Mouse (Mus musculus) CH12.LX (cell line): ENCODE measurements around the gene Tmem259. TPM values are rescaled to one million over a fixed set of nuclear protein-coding genes. Genes with fewer than 3 reads are reported as not detected.

Experiments
- DNase-seq: peaks from one replicate; pipeline ENCODE4 v3.0.0-alpha.2; 2013; ENCODE audit errors: extremely low read depth
- H3K27ac ChIP-seq: 2 replicates; pipeline ENCODE4 v1.5.1; 2012; ENCODE audit warnings: low read depth, mild to moderate bottlenecking, control low read depth, moderate library complexity; ENCODE audit not compliant: insufficient read depth
- H3K27me3 ChIP-seq: replicated peaks from 2 replicates; pipeline ENCODE3; 2012; ENCODE audit warnings: inconsistent platforms
- H3K36me3 ChIP-seq, 2 experiments: replicated peaks in 1 of 2; 2 replicates each; pipeline versions ENCODE3 to v1.6.1; 2012; ENCODE audit warnings: inconsistent platforms in 1 of 2, low read length in 1 of 2, mild to moderate bottlenecking in 1 of 2, mixed read lengths in 1 of 2, moderate library complexity in 1 of 2; ENCODE audit not compliant: control insufficient read depth in 1 of 2, insufficient read depth in 1 of 2
- H3K4me1 ChIP-seq, 2 experiments: 2 replicates each; pipeline ENCODE4 v1.6.1; 2012; ENCODE audit warnings: inconsistent platforms in 1 of 2, moderate library complexity in 1 of 2; ENCODE audit not compliant: insufficient read depth in 2 of 2, control insufficient read depth in 1 of 2
- H3K4me2 ChIP-seq: 2 replicates; pipeline ENCODE4 v1.6.1; 2012; ENCODE audit warnings: low read depth, mild to moderate bottlenecking, control low read depth; ENCODE audit not compliant: poor library complexity, insufficient read depth, severe bottlenecking
- H3K4me3 ChIP-seq, 3 experiments: fragments of 150-350 bp in 1 of 3; sonication (generic) in 1 of 3; replicated peaks in 1 of 3; 2 replicates each; pipeline versions ENCODE3 to v1.5.1; 2011 to 2012; ENCODE audit warnings: low read depth in 2 of 3, low read length in 2 of 3, mild to moderate bottlenecking in 2 of 3, moderate library complexity in 2 of 3, control low read depth in 1 of 3, improper control_type of control experiment in 1 of 3, inconsistent platforms in 1 of 3, mixed read lengths in 1 of 3; ENCODE audit not compliant: poor library complexity in 1 of 3
- H3K79me2 ChIP-seq: replicated peaks from 2 replicates; pipeline ENCODE4 v1.6.1; 2012; ENCODE audit warnings: mild to moderate bottlenecking, moderate library complexity; ENCODE audit not compliant: control insufficient read depth, poor library complexity, insufficient read depth, severe bottlenecking; ENCODE audit errors: extremely low read depth
- H3K9ac ChIP-seq: 2 replicates; pipeline ENCODE4 v1.6.1; 2012; ENCODE audit warnings: low read depth, mild to moderate bottlenecking, control low read depth, moderate library complexity; ENCODE audit not compliant: insufficient read depth
- H3K9me3 ChIP-seq: replicated peaks from 2 replicates; pipeline ENCODE3; 2012; ENCODE audit warnings: low read length, inconsistent platforms, mixed read lengths
- CHD1 ChIP-seq: IDR thresholded peaks from 2 replicates; pipeline ENCODE4 v1.6.1; 2012; ENCODE audit warnings: low read depth, low read length, improper control_type of control experiment, inconsistent platforms
- CHD2 ChIP-seq: IDR thresholded peaks from 2 replicates; pipeline ENCODE4 v1.6.1; 2011; ENCODE audit warnings: low read length, improper control_type of control experiment
- CTCF ChIP-seq, 2 experiments: IDR thresholded peaks in 1 of 2; conservative IDR thresholded peaks in 1 of 2; 2 replicates each; pipeline ENCODE4 v1.5.1; 2011 to 2012; ENCODE audit warnings: low read depth in 2 of 2, low read length in 2 of 2, improper control_type of control experiment in 1 of 2, inconsistent platforms in 1 of 2, mild to moderate bottlenecking in 1 of 2, moderate library complexity in 1 of 2
- E2F4 ChIP-seq: IDR thresholded peaks from 2 replicates; pipeline ENCODE4 v1.6.1; 2011; ENCODE audit warnings: low read depth, low read length, improper control_type of control experiment; ENCODE audit not compliant: insufficient replicate concordance
- ELF1 ChIP-seq: IDR thresholded peaks from 2 replicates; pipeline ENCODE4 v1.6.1; 2014; ENCODE audit warnings: low read depth, mild to moderate bottlenecking, inconsistent platforms, low read length, improper control_type of control experiment
- ETS1 ChIP-seq: conservative IDR thresholded peaks from 2 replicates; pipeline ENCODE4 v1.6.1; 2012; ENCODE audit warnings: low read depth, mild to moderate bottlenecking, inconsistent platforms, low read length, improper control_type of control experiment, moderate library complexity
- GABPA ChIP-seq: IDR thresholded peaks from 2 replicates; pipeline ENCODE4 v1.6.1; 2012; ENCODE audit warnings: low read depth, low read length, improper control_type of control experiment, inconsistent platforms; ENCODE audit not compliant: insufficient replicate concordance
- HCFC1 ChIP-seq: IDR thresholded peaks from 2 replicates; pipeline ENCODE4 v1.6.1; 2012; ENCODE audit warnings: low read depth, mild to moderate bottlenecking, inconsistent platforms, low read length, improper control_type of control experiment
- IRF4 ChIP-seq: IDR thresholded peaks from 2 replicates; pipeline ENCODE4 v1.6.1; 2014; ENCODE audit warnings: low read depth, mild to moderate bottlenecking, inconsistent platforms, low read length, improper control_type of control experiment
- JUND ChIP-seq: conservative IDR thresholded peaks from 2 replicates; pipeline ENCODE4 v1.6.1; 2011; ENCODE audit warnings: low read depth, low read length, improper control_type of control experiment
- MAFK ChIP-seq: IDR thresholded peaks from 2 replicates; pipeline ENCODE4 v1.6.1; 2011; ENCODE audit warnings: low read length, improper control_type of control experiment; ENCODE audit not compliant: insufficient replicate concordance
- MAX ChIP-seq: IDR thresholded peaks from 2 replicates; pipeline ENCODE4 v1.6.1; 2011; ENCODE audit warnings: low read length, improper control_type of control experiment
- MAZ ChIP-seq: IDR thresholded peaks from 2 replicates; pipeline ENCODE4 v1.6.1; 2012; ENCODE audit warnings: low read depth, mild to moderate bottlenecking, inconsistent platforms, low read length, improper control_type of control experiment, moderate library complexity
- NRF1 ChIP-seq: IDR thresholded peaks from 2 replicates; pipeline ENCODE4 v1.6.1; 2014; ENCODE audit warnings: low read depth, mild to moderate bottlenecking, inconsistent platforms, low read length, improper control_type of control experiment, moderate library complexity
- PAX5 ChIP-seq: IDR thresholded peaks from 2 replicates; pipeline ENCODE4 v1.6.1; 2012; ENCODE audit warnings: low read length, inconsistent platforms, mixed read lengths
- POLR2A ChIP-seq: IDR thresholded peaks from 2 replicates; pipeline ENCODE4 v1.6.1; 2011; ENCODE audit warnings: low read depth, mild to moderate bottlenecking, improper control_type of control experiment, low read length
- POLR2AphosphoS2 ChIP-seq: IDR thresholded peaks from 2 replicates; pipeline ENCODE4 v1.6.1; 2011; ENCODE audit warnings: low read depth, low read length, improper control_type of control experiment
- SIN3A ChIP-seq: IDR thresholded peaks from 2 replicates; pipeline ENCODE4 v1.6.1; 2012; ENCODE audit warnings: low read length, improper control_type of control experiment, inconsistent platforms
- TBP ChIP-seq: conservative IDR thresholded peaks from 2 replicates; pipeline ENCODE4 v1.6.1; 2011; ENCODE audit warnings: low read depth, low read length, improper control_type of control experiment
- TCF12 ChIP-seq: IDR thresholded peaks from 2 replicates; pipeline ENCODE4 v1.6.1; 2014; ENCODE audit warnings: low read depth, mild to moderate bottlenecking, inconsistent platforms, low read length, improper control_type of control experiment
- UBTF ChIP-seq: IDR thresholded peaks from 2 replicates; pipeline ENCODE4 v1.6.1; 2012; ENCODE audit warnings: low read depth, mild to moderate bottlenecking, inconsistent platforms, low read length, improper control_type of control experiment, moderate library complexity
- USF1 ChIP-seq: IDR thresholded peaks from 2 replicates; pipeline ENCODE4 v1.6.1; 2014; ENCODE audit warnings: low read depth, mild to moderate bottlenecking, inconsistent platforms, low read length, improper control_type of control experiment
- ZC3H11A ChIP-seq: IDR thresholded peaks from 2 replicates; pipeline ENCODE4 v1.6.1; 2012; ENCODE audit warnings: low read depth, mild to moderate bottlenecking, inconsistent platforms, low read length, improper control_type of control experiment
- ZKSCAN1 ChIP-seq: IDR thresholded peaks from 2 replicates; pipeline ENCODE4 v1.6.1; 2012; ENCODE audit warnings: low read depth, inconsistent platforms, low read length, improper control_type of control experiment, borderline replicate concordance
- dilution Hi-C: fragments of 300-500 bp; cut with MboI; formaldehyde crosslinking; loops from 2 replicates; pipeline ENCODE4 v1.14.3; 2020; ENCODE audit warnings: low sequenced_read_pairs; ENCODE audit not compliant: extremely low pct_unique_long_range_greater_than_20kb, extremely low pct_ligation_motif_present
- in situ Hi-C: fragments of 300-500 bp; cut with MboI; formaldehyde crosslinking; loops from 3 replicates; pipeline ENCODE4 v1.14.3; 2019; ENCODE audit warnings: low sequenced_read_pairs, low pct_ligation_motif_present, low pct_unique_long_range_greater_than_20kb, mixed read lengths
- polyA plus RNA-seq: library from polyadenylated mRNA; unstranded; fragments of >175 nt; gene quantifications from 2 replicates; pipeline ENCODE4 v1.2.1, GENCODE M21; 2012; ENCODE audit warnings: low read depth; ENCODE audit not compliant: insufficient read length
- total RNA-seq, 2 experiments: library from RNA; depleted of rRNA; stranded (reverse); fragments of 300-350 nt in 1 of 2; fragments of >200 nt in 1 of 2; gene quantifications; 2 replicates each; pipeline ENCODE4 v1.2.3; 2012 to 2014

Gene Tmem259
- total and polyA plus RNA-seq, 3 experiments = 50.1 to 84.2 (median 71.7) TPM

DNA sequence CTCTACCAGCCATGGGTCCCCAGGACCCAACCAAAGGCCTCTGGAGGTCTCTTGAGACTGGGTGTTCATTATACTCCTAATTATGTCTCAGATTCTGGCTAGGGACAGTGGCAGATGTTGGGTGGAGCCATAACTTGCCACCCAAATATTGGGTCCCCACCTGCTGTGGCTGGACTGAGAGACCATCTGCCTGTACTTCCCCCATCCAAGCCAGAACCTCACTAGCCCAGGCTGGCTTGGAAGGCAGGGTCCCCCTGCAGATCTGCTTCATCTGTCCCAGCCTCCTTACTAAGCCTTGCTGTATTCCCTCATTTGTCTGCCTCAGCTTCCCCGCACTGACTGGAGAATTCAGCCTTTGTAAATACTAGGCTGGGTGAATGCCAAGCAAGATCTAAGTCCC lies 15.9 kb downstream of the Tmem259 start:
- TF ChIP-seq POLR2A (0 out of 2 replicates have a peak, but pooled peaks have one; percentile 32), CTCF (conservative IDR thresholded peaks at IDR 0.05 in 1 of 2, IDR thresholded peaks at IDR 0.05 in 1 of 2; ENCODE audit: low read depth in 2 of 2, low read length in 2 of 2) (no peak)
- in situ Hi-C loops = no loop called here
- no peaks in the 10 kb centered on the region for H3K4me1 ChIP-seq
- H3K4me3 ChIP-seq = no peak overlapping the region
- no peak overlapping the region for H3K27ac ChIP-seq
- no peak overlapping the region for H3K9ac ChIP-seq
- dilution Hi-C loops = no loop called here
- no peaks in the 10 kb centered on the region for H3K9me3 ChIP-seq
- no peaks in the 10 kb centered on the region for H3K27me3 ChIP-seq
- DNase-seq = no peak
- H3K4me2 ChIP-seq = no peak overlapping the region
- H3K36me3 ChIP-seq = peaks cover 65 to 92% of the 10 kb centered on the region in 2 experiments
- no peaks in the 10 kb centered on the region for H3K79me2 ChIP-seq

DNA sequence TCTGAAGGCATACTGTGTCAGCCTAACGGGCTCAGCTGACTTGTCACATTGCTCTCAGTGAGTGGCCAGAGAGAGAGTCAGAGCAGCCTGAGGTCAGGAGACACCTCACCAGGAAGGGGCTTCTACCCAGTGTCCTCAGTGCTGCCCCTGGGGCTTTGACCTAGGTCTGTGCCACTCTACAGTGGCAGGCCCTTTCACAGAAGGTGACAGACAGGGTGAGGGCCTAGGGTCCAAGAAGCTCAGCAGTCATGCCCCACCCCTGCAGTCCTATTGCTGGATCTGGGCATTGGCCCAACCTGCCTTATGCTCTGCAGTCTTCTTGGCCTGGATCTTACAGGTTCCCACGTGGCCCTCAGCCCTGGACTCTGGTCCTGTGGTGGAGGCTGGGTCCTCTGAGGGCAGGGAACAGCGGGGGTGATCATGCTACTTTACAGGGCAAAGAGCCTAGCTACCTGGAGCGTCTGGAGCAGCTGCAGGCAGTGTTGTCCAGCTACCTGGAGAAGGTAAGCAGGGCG lies 17.2 kb downstream of the Tmem259 start:
- H3K4me2 ChIP-seq = no peak overlapping the region
- H3K4me3 ChIP-seq = no peak overlapping the region
- peaks cover 71 to 95% of the 10 kb centered on the region in 2 experiments for H3K36me3 ChIP-seq
- no peak for DNase-seq
- H3K79me2 ChIP-seq = peaks cover 5% of the 10 kb centered on the region
- in situ Hi-C loops = no loop called here
- TF ChIP-seq IRF4 (no peak), CHD2 (no peak), CHD1 (no peak), ELF1 (no peak), HCFC1 (no peak)
- no peaks in the 10 kb centered on the region for H3K9me3 ChIP-seq
- H3K9ac ChIP-seq = no peak overlapping the region
- H3K27ac ChIP-seq = no peak overlapping the region
- no peaks in the 10 kb centered on the region for H3K27me3 ChIP-seq
- peaks cover 0 to 6% of the 10 kb centered on the region in 2 experiments; a peak in 1 of 4 replicates for H3K4me1 ChIP-seq
- dilution Hi-C loops = no loop called here

DNA sequence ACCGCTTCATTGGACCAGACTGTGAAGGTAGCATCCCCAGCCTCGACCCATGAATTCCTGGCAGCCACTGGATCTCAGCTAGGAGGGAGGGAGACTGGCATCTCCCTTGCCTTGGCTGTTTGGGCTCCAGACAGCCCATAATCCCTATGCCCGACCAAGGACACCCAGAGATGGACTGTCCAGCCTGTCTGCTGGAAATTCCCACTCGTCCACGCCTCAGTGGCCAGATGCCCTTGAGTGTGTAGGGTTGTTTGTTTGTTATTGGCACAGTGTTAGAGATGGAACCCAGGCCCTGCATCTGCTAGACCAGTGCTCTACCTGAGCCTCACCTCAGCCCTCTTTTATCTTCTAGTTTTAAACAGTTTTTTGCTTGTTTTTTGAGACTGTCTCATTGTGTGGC lies 18.8 kb downstream of the Tmem259 start:
- DNase-seq = no peak
- no peak overlapping the region for H3K27ac ChIP-seq
- dilution Hi-C loops (no loop called here), in situ Hi-C loops (no loop called here)
- H3K9ac ChIP-seq = no peak overlapping the region
- no peak overlapping the region for H3K4me3 ChIP-seq
- no peak overlapping the region for H3K4me2 ChIP-seq
- no peaks in the 10 kb centered on the region for H3K9me3 ChIP-seq
- no peak for TF ChIP-seq E2F4
- TF ChIP-seq PAX5 = no peak
- no peak for TF ChIP-seq ZKSCAN1
- no peak for TF ChIP-seq MAFK
- TF ChIP-seq ETS1 = no peak
- TF ChIP-seq JUND = no peak
- TF ChIP-seq ELF1 = no peak
- TF ChIP-seq IRF4 = no peak
- TF ChIP-seq TCF12 = no peak
- no peak for TF ChIP-seq TBP
- TF ChIP-seq MAX = no peak
- no peak for TF ChIP-seq GABPA
- no peak for TF ChIP-seq POLR2A
- TF ChIP-seq USF1 = no peak
- TF ChIP-seq MAZ = no peak
- TF ChIP-seq SIN3A = no peak
- no peak for TF ChIP-seq ZC3H11A
- no peak for TF ChIP-seq POLR2AphosphoS2
- no peak for TF ChIP-seq UBTF
- TF ChIP-seq NRF1 = no peak
- TF ChIP-seq, all 38 proteins: peak for 0
- H3K4me1 ChIP-seq = peaks cover 6 to 17% of the 10 kb centered on the region in 2 experiments; a peak in 3 of 4 replicates
- peaks cover 70 to 88% of the 10 kb centered on the region in 2 experiments for H3K36me3 ChIP-seq
- H3K79me2 ChIP-seq = peaks cover 19% of the 10 kb centered on the region
- H3K27me3 ChIP-seq = no peaks in the 10 kb centered on the region
